Mouse (Mus musculus) heart, postnatal 0 days (tissue): ENCODE data around the gene Szrd1. TPM values are rescaled to one million over a fixed set of nuclear protein-coding genes. Genes with fewer than 3 reads are reported as not detected.

Experiments
- ATAC-seq: fragments of 200-750 bp; cut with Nextera tagmentation; 2 replicates; pipeline ENCODE4 v1.8.0; 2017; ENCODE audit warnings: low read depth, moderate number of reproducible peaks, moderate library complexity; ENCODE audit not compliant: insufficient read depth
- DNase-seq: peaks from one replicate; pipeline ENCODE4 v3.0.0-alpha.2; 2016; ENCODE audit warnings: low spot score
- H3K27ac ChIP-seq: fragments of 300-500 bp; sonication (generic); 2 replicates; pipeline ENCODE4 v1.5.1; 2014; ENCODE audit warnings: low read depth, mild to moderate bottlenecking
- H3K27me3 ChIP-seq: fragments of 300-500 bp; sonication (generic); 2 replicates; pipeline ENCODE4 v1.6.1; 2014; ENCODE audit warnings: low read length, mixed read lengths; ENCODE audit not compliant: control insufficient read depth, insufficient read depth
- H3K36me3 ChIP-seq: fragments of 300-500 bp; sonication (generic); replicated peaks from 2 replicates; pipeline ENCODE4 v1.6.1; 2014; ENCODE audit warnings: low read length, mixed read lengths; ENCODE audit not compliant: control insufficient read depth, insufficient read depth
- H3K4me1 ChIP-seq: fragments of 300-500 bp; sonication (generic); 2 replicates; pipeline ENCODE4 v1.6.1; 2014; ENCODE audit warnings: antibody characterized with exemption; ENCODE audit not compliant: control insufficient read depth, insufficient read depth
- H3K4me2 ChIP-seq: fragments of 300-500 bp; sonication (generic); 2 replicates; pipeline ENCODE4 v1.6.1; 2014; ENCODE audit warnings: low read depth, mild to moderate bottlenecking, low read length, moderate library complexity
- H3K4me3 ChIP-seq: fragments of 300-500 bp; sonication (generic); 2 replicates; pipeline ENCODE4 v1.5.1; 2014; ENCODE audit warnings: low read depth, low read length
- H3K9ac ChIP-seq: fragments of 300-500 bp; sonication (generic); replicated peaks from 2 replicates; pipeline ENCODE4 v1.6.1; 2014; ENCODE audit warnings: low read depth, low read length, mixed read lengths
- H3K9me3 ChIP-seq: fragments of 300-500 bp; sonication (generic); replicated peaks from 2 replicates; pipeline ENCODE4 v1.6.1; 2016; ENCODE audit warnings: low read length; ENCODE audit not compliant: control insufficient read depth
- CTCF ChIP-seq: IDR thresholded peaks from 2 replicates; pipeline ENCODE4 v1.5.1; 2016; ENCODE audit warnings: antibody characterized with exemption, control low read depth, low read depth
- EP300 ChIP-seq: IDR thresholded peaks from 2 replicates; pipeline ENCODE4 v1.6.1; 2016; ENCODE audit warnings: antibody characterized with exemption, low read depth
- WGBS: fragments of 180-500 bp; shearing (Covaris S2); extraction: QIAGEN DNeasy Blood & Tissue Kit; methylation state at CpG from one replicate; pipeline ENCODE4 v1.1.7; 2014; 5-methylcytosine and 5-hydroxymethylcytosine counted together
- polyA plus RNA-seq: library from polyadenylated mRNA; unstranded; fragments of >200 nt; fragmentation: Nextera tagmentation; extraction: Ambion mirVana; gene quantifications from 2 replicates; pipeline ENCODE4 v1.2.1, GENCODE M21; 2015
- total RNA-seq: library from RNA; depleted of rRNA; stranded (reverse); fragments of >200 nt; gene quantifications from 2 replicates; pipeline ENCODE4 v1.2.3, GENCODE M21; 2014; ENCODE audit warnings: low replicate concordance

Gene Szrd1
- total and polyA plus RNA-seq, 2 experiments from 2014 or later = 19.4 to 73.8 TPM

DNA sequence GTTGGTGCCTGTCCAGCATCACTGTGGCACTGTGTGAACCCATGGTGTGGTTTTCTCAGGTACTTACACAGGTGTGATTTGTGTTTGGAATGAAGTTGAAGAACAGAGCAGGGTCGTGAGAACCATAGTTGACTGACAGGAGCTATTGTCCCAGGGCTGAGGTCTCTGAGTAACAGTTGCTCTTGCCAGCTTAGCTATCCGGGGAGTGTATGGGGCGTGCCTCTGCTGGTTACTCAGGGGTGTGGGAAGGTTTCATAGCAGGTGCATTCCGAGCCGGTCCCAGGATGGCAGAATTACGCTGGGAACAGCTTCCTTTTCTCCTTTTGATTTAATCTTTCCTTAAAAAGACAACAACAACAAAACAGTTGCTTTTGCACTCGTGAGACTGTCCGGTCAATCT is 41.3 kb upstream of the Szrd1 start:
- Histone ChIP-seq H3K4me2 (no peak overlapping the region), H3K4me1 (peaks cover 4% of the 10 kb centered on the region; the same call in 1 of the 2 replicates), H3K27ac (no peak overlapping the region), H3K27me3 (no peaks in the 10 kb centered on the region), H3K9me3 (no peaks in the 10 kb centered on the region), H3K4me3 (no peak overlapping the region), H3K9ac (no peak overlapping the region), H3K36me3 (peaks cover 41% of the 10 kb centered on the region)
- no peak for TF ChIP-seq CTCF
- no peak for TF ChIP-seq EP300
- DNase-seq (no peak), ATAC-seq (no peak)
- WGBS = 86% methylated on average over 8 of the region's 8 CpGs

DNA sequence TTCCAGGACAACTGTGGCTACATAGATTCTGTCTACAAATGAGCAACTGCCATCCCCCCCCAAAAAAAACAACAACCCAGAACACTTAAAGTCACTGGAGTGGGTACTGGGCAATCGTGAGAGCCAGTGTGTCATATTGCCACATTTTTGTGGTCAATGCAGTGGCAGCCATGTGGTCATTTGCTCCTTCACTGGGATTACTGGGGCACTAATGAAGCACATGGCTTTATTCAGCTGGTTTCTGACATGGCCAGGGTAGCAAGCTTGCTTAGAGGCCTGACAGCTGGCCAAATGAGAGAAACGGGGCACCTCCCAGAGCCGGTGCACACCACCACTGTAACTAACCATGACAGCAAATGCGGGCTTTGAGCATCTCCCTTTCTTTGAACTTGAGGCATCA is 38.9 kb upstream of the Szrd1 start:
- DNase-seq (no peak), ATAC-seq (no peak)
- H3K4me2 ChIP-seq = no peak overlapping the region
- H3K27ac ChIP-seq = no peak overlapping the region
- no peaks in the 10 kb centered on the region for H3K9me3 ChIP-seq
- no peak overlapping the region for H3K9ac ChIP-seq
- peaks cover 7% of the 10 kb centered on the region; the same call in 1 of the 2 replicates for H3K4me1 ChIP-seq
- H3K4me3 ChIP-seq = no peak overlapping the region
- TF ChIP-seq CTCF (no peak), EP300 (no peak)
- H3K36me3 ChIP-seq = peaks cover 31% of the 10 kb centered on the region
- 91% methylated on average over 4 of the region's 4 CpGs for WGBS
- H3K27me3 ChIP-seq = no peaks in the 10 kb centered on the region

- Histone ChIP-seq H3K4me1 (peaks cover 7% of the 10 kb centered on the region; the same call in 1 of the 2 replicates), H3K36me3 (peaks cover 30% of the 10 kb centered on the region), H3K4me2 (no peak overlapping the region), H3K9me3 (no peaks in the 10 kb centered on the region), H3K27ac (peak overlapping the region; percentile 47; the same call in 1 of the 2 replicates), H3K4me3 (no peak overlapping the region), H3K9ac (no peak overlapping the region), H3K27me3 (no peaks in the 10 kb centered on the region)
- peak; percentile 36; the same call in 1 of the 2 replicates for ATAC-seq
- DNase-seq = peak; percentile 43
- 63% methylated on average over 10 of the region's 10 CpGs for WGBS
- TF ChIP-seq EP300 (no peak), CTCF (no peak)
Measured at GRCm38 (mm10) chr4:141176328-141176838, 36.8 kb upstream of the Szrd1 start.

GRCm38 (mm10) chr4:141175783-141176182 is 36.2 kb upstream of the Szrd1 start:
- H3K27ac ChIP-seq = peak overlapping the region; percentile 7; the same call in 1 of the 2 replicates
- DNase-seq (peak; percentile 19), ATAC-seq (no peak)
- H3K4me3 ChIP-seq = no peak overlapping the region
- peaks cover 7% of the 10 kb centered on the region; the same call in 1 of the 2 replicates for H3K4me1 ChIP-seq
- no peak for TF ChIP-seq CTCF
- no peak for TF ChIP-seq EP300
- H3K9ac ChIP-seq = no peak overlapping the region
- 35% methylated on average over 5 of the region's 5 CpGs for WGBS
- H3K27me3 ChIP-seq = no peaks in the 10 kb centered on the region
- no peaks in the 10 kb centered on the region for H3K9me3 ChIP-seq
- peaks cover 28% of the 10 kb centered on the region for H3K36me3 ChIP-seq
- H3K4me2 ChIP-seq = no peak overlapping the region

DNA sequence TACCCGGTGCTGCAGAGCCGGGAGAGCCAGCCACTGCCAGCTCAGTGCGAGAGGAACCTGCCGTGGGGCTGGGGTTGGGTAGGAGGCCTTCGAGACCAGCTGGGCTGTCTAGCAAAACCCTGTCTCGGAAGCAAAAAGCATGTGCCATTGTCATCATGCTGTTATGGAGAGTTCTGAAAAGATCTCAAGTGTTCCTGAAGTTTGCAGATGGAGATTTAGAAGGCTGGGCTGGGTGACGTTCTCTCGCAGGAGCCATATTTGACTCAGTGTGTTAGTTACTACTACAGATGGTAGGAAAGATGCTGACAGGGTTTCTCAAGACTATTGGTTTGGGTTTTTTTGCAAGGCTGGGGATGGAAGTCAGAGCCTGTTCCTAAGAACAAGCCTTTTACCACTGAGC is 32.5 kb upstream of the Szrd1 start:
- WGBS = 89% methylated on average over 8 of the region's 8 CpGs
- no peak for ATAC-seq
- no peak for DNase-seq
- TF ChIP-seq CTCF (no peak), EP300 (no peak)
- no peak overlapping the region for H3K27ac ChIP-seq
- H3K9ac ChIP-seq = no peak overlapping the region
- H3K36me3 ChIP-seq = peaks cover 37% of the 10 kb centered on the region
- no peak overlapping the region for H3K4me3 ChIP-seq
- H3K4me1 ChIP-seq = peaks cover 7% of the 10 kb centered on the region; the same call in 1 of the 2 replicates
- no peak overlapping the region for H3K4me2 ChIP-seq
- no peaks in the 10 kb centered on the region for H3K9me3 ChIP-seq
- no peaks in the 10 kb centered on the region for H3K27me3 ChIP-seq

DNA sequence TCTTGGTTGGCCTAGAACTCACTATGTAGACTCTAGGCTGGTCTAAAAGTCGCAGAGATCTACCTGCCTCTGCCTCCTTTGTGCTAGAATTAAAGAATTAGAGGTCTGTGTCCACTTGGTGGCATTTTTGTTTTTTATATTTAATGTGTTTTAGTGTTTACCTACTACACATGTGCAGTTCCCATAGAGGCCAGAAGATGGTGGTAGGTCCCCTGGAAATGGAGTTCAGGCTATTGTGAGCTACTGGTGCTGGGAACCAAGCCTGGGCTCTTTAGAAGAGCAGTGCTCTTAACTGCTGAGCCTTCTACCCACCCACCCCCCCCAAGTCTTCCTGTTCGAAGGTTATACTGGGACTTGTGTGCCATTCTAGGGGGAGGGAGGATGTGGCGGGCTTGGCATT is 27.6 kb upstream of the Szrd1 start:
- H3K4me2 ChIP-seq = no peak overlapping the region
- ATAC-seq (no peak), DNase-seq (no peak)
- H3K27ac ChIP-seq = no peak overlapping the region
- no peaks in the 10 kb centered on the region for H3K27me3 ChIP-seq
- 94% methylated on average over 3 of the region's 3 CpGs for WGBS
- H3K36me3 ChIP-seq = peaks cover 27% of the 10 kb centered on the region
- TF ChIP-seq EP300 (no peak), CTCF (no peak)
- H3K9me3 ChIP-seq = no peaks in the 10 kb centered on the region
- no peaks in the 10 kb centered on the region for H3K4me1 ChIP-seq
- H3K9ac ChIP-seq = no peak overlapping the region
- no peak overlapping the region for H3K4me3 ChIP-seq
